Mouse (Mus musculus): ENCODE data around the gene Numb.

Gene Numb

GRCm38 (mm10) chr12:83922724-83923485 lies 1.2 kb upstream of the Numb start:
- DNase-seq (ENCODE audit: low read depth, low spot score), result no peak

- DNase-seq (ENCODE audit: low read depth, low spot score), result no peak
Observed at GRCm38 (mm10) chr12:83920721-83921441, 853 bp downstream of the Numb start.

DNA sequence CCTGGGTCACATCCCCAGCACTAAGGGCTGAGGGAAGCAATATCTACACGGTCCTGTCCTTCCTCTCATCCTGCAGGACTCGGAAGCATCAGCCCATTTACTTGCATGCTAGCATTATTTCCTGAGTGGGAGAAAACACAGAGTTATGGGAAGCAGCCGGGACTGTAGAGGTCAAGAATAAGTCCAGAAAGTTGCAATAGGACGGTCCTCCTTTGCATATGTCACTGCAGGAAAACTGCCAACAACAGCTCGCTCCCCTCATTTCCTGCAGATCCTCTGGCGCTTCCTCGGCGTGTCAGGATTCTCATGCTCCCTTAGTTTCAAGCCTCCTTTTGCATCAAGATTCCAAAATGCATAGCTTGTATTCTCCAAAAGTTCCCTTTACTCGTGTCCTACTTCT lies 4.8 kb downstream of the Numb start:
- DNase-seq (ENCODE audit: low read depth, low spot score), result no peak

DNA sequence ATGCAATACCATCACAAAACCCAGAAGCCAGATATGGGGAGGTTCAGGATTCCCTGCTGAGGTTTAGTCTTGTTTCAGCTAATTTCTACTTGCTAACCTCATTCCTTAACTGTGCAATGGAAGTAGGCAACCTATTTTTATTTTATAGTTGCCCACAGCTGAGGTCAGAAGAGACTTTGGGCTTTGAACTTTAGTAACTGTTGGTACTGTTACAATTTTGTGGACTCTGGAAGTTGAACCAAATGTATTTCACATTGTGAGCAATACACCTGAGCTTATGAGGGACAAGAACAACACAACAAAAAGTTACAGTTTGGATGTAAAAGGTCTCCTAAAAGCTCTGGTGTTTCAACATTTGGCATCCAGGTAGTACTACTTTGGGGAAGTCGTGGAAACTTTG lies 6.9 kb downstream of the Numb start:
- no peak for DNase-seq (ENCODE audit: low read depth, low spot score)

- no peak for DNase-seq (ENCODE audit: low read depth, low spot score)
Observed at GRCm38 (mm10) chr12:83914202-83914740, 7.5 kb downstream of the Numb start.

GRCm38 (mm10) chr12:83910451-83910850 lies 11.3 kb downstream of the Numb start:
- DNase-seq (ENCODE audit: low read depth, low spot score), result no peak

- no peak for DNase-seq (ENCODE audit: low read depth, low spot score)
Observed at GRCm38 (mm10) chr12:83892926-83893325, 28.8 kb downstream of the Numb start.

- no peak for DNase-seq (ENCODE audit: low read depth, low spot score)
Observed at GRCm38 (mm10) chr12:83891278-83891677, 30.5 kb downstream of the Numb start.

- no peak for DNase-seq (ENCODE audit: low read depth, low spot score)
Observed at GRCm38 (mm10) chr12:83889128-83889527, 32.6 kb downstream of the Numb start.

DNA sequence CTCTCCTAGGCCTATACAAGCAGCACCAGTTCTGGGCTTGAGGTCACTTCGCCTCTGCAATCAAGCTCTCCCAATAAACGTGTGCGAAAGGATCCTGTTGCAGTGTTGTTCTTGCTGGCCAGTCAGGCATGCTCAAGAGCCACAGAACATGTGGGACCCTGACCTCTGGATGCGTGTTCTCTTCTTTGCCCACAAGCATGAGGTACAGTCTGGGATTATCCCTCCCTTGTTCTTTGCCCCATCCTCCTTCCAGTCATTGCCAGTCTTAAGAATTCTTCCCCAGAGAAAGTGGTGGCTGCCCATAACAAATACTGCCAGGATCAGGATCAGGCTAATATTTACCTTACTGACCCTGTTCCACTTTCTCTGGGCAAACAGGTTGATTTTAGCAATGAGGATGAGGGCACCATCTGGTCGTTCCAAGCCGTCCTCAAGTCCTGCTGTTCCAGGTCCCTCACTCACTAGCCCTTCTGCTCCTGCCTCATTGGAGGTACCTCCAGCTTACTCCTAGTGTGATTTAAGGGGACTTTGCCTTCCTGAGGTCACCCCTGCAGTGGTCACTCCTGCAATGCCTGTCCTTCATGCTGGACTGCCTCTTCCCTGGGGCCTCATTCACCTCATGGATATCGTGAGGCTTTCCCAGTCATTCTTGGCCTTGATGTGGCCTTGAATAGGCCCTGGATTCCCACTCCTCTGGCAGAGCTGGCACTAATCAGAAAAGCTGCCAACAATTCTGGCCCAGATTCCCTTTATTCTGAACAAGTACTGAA lies 36.0 kb downstream of the Numb start:
- no peak for DNase-seq (ENCODE audit: low read depth, low spot score)

DNA sequence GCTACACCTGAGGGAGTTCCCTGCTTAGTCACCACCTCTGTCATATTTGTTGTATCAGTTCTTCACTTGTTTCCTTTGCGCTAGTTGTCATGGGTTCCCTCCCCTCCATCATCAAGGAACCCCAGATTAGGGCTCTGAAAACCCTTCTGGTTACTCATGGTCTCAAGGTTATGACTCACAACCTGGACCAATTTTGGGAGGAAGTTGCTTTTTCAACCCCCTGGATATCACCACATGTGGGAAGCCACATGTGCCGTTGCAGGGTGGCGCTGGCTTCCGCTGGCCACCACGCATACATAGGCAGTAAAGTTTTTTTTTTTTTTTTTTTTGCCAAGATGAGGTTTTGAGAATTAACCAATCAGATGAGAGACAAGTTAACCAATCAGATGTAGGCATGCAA lies 36.7 kb downstream of the Numb start:
- peak; percentile 35 for DNase-seq (ENCODE audit: low read depth, low spot score)

DNA sequence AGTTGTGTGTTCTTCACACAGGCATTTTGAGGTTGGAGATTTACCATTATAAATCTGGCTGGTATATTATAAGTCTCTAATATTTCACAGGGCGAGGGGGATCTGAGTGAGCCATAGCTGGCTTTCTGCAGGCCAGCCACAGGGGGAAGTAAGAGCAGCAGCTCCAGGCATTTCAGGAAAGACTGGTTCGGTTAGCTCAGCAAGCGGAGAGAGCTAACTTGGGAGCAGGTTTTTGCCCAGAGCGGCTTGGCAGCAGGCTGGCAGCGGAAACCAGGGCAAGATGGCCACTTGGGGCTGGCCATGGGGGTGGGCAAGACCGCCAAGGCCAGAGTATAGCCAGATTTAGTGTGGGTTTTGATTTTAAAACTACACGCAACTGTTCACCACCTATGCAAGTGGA lies 39.2 kb downstream of the Numb start:
- DNase-seq (ENCODE audit: low read depth, low spot score), result no peak

DNA sequence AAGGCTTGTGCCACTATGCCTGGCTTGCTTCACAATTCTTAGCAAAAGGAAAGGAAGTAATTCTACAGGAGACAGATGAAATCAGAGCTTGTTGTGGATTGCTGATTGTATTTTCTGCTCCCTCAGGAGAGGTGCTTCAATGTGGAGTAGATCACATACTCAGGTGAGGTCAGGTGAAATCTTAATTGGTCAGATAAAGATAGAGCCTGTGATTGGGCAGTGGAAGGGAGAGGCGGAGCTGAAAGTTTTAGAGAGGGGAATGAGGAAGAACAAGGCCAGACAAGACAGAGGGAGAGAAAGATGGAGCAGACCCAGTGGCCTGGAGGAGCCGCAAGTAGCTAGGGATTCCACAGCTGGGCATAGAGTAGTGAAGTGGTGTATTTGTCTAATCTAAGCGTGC lies 39.6 kb downstream of the Numb start:
- DNase-seq (ENCODE audit: low read depth, low spot score), result no peak

DNA sequence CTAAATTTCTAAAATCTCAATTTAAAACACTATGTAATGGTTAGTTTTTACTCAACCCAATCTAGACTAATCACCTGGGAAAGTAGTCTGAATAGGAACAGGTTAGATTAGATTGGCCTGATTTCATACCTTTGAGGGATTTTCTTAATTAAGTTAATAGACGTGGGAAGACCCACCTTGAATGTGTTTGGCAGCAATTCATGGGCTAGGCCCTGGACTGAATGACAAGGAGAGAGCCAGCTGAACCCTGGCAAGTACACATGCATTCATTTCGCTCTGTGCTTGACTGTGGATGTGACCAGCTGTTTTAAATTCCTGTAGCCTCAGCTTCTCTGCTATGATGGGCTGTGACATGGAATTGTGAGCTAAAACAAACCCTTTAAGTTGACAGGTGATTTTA lies 40.8 kb downstream of the Numb start:
- no peak for DNase-seq (ENCODE audit: low read depth, low spot score)

GRCm38 (mm10) chr12:83875097-83875496 lies 46.6 kb downstream of the Numb start:
- DNase-seq (ENCODE audit: low read depth, low spot score), result no peak

DNA sequence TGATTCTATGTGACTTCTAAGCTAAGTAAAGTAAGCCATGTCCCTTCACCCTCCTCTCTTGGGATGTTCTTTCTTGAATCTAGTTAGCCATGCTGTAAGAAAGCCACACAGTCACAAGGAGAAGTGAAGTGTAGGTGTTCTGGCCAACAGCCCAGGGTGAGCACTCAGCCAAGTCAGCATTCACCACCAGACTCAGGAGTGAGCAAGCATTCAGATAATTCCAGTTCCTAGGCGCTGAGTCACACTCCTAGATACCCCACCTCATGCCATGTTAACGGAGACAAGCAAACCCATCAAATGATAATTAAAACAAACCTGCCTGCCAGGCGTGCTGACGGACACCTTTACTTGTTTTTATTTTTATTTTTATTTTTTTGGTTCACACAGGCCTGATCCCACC lies 47.1 kb downstream of the Numb start:
- DNase-seq (ENCODE audit: low read depth, low spot score), result no peak

GRCm38 (mm10) chr12:83864501-83864900 lies 57.2 kb downstream of the Numb start:
- peak; percentile 15 for DNase-seq (ENCODE audit: low read depth, low spot score)

- DNase-seq (ENCODE audit: low read depth, low spot score), result no peak
Observed at GRCm38 (mm10) chr12:83861880-83862279, 59.9 kb downstream of the Numb start.

DNA sequence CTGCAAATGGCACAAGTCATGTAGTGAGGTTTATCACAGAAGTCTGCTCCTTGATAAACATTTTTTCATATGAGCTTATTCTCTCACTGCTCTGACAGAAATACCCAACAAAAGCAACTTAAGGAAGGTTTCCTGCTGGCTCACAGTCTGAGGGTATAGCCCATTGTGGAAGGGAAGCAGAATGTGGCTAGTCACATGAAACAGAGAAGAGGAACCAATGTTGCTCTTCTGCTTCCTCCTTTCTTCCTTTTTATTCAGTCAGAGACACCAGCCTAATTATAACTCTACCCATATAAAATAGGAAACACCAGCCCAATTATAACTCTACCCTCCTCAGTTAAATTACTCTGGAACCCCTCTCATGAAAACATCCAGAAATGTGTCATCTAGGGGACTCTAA lies 61.0 kb downstream of the Numb start:
- DNase-seq (ENCODE audit: low read depth, low spot score), result no peak

- no peak for DNase-seq (ENCODE audit: low read depth, low spot score)
Observed at GRCm38 (mm10) chr12:83858052-83858451, 63.7 kb downstream of the Numb start.

DNA sequence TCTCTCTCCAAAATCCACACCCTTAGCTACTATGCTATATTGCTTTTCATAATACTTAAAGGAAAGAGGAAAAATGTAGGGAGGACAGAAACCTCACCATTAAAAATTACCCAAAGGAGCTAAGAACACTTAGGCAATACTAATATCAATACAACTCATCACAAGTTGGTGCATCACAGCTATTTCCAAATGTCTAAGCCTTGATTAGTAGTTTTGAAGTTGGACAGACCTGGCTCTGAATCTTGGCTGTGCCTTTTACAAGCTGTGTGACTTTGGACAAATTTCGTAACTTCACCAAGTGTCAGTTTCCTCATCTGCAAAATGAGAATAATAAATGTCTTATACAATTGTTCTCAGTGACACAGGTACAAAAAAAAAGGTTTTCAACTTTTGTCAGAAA lies 66.5 kb downstream of the Numb start:
- no peak for DNase-seq (ENCODE audit: low read depth, low spot score)

GRCm38 (mm10) chr12:83854281-83854680 lies 67.5 kb downstream of the Numb start:
- DNase-seq (ENCODE audit: low read depth, low spot score), result no peak

Data from CD4-positive helper T cell, adult 2 months (primary cell).